Mouse (Mus musculus): ENCODE data around the gene Traf5.

GRCm38 (mm10) chr1:192094451-192095170, 2.3 kb upstream of the Traf5 start:
- TF ChIP-seq POLR2A (IDR thresholded peaks at IDR 0.05; ENCODE audit: control insufficient read depth, extremely low read depth, insufficient read depth, low read length, poor library complexity) (no peak), CTCF (IDR thresholded peaks at IDR 0.05; ENCODE audit: borderline replicate concordance, control insufficient read depth, extremely low read depth, insufficient read depth, low read length, poor library complexity) (0 out of 2 replicates have a peak, but pooled peaks have one; percentile 44)
